Mouse (Mus musculus) ovary, postnatal 14 days (tissue): ENCODE measurements around the gene Nt5m.

ENCODE experiments used
- DNase-seq: peaks from one replicate; pipeline ENCODE4 v3.0.0; 2022; ENCODE audit warnings: low spot score

Nt5m gene

DNA sequence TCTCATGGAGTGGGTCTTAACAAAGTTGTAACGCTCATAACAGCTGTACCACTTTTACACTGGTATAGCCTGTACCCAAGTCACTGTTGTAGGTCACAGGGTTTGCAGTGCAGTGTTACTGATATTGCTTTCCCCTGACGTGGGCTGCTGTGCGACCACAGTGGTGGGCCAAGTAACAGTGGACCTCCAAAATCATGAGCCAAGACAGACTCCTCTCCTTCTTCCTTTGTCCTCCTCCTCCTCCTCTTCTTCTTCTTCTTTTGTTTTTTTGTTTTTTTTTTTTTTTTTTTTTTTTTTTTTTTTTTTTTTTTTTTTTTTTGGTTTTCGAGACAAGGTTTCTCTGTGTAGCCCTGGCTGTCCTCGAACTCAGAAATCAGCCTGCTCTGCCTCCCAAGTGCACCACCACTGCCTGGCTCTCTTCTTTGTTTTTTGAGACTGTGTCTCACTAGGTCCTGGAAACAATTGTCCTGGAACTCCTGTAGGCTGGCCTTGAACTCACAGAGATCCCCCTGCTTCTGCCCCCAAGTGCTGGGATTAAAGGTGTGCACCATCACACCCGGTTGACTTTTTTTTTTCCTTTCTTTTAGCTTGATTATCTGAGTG lies 67.4 kb downstream of the Nt5m start:
- no peak for DNase-seq

DNA sequence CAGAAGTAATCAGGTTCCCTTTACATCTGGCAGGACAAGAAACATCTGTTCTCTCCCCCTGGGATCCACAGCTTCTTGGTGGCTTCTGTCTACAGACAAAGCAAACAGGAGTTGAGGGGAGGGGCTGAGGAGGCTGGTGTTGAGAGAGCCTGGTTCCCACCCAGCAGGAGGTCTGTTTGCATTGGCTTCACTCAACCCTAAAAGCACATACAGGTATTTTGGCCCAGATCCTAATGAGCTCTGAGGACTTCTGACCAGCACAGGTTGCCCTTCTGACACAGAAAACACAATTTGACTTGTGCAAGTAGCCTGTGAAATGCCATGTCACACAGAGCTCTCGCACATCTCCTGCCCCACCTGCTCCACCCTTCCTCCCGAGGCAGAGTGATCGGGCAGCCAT lies 69.2 kb downstream of the Nt5m start:
- DNase-seq, result no peak

DNA sequence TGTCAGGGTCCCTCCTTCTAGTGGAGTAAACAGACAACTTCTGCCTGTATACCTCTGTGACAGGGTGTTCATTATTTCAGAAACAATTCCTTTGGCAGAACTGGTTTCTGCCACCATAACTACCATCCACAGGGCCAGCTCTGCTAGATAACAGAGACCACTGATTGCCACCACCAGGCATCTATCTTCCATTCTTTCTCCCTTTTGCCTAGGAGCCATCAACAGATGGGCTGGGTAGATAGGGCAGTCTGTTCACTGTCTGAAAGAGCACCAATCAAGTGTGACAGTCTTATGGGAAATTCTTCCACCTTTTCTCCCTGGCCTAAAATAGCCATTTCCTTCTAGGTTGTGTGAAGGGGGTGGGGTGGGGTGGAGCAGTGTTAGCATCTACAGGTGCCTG lies 71.3 kb downstream of the Nt5m start:
- no peak for DNase-seq

DNA sequence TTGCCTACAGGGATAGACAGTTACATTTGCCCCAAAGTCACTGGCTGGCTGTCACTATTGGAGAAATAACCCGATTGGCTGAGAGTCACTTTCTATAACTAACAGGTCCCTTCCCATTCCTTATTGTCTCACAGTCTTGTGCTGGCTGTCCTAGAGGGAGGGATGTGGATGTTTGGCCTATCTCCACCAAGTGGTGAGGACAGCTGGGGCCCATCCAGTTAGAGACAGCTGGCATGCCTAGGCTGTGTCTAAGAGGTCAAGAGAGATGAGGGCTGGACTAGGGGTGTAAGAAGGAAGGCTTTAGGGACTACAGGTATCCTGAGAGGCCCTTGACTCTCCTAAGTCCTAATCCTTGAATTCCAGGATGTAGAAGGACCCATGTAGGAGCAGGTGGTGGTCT lies 72.3 kb downstream of the Nt5m start:
- no peak for DNase-seq

DNA sequence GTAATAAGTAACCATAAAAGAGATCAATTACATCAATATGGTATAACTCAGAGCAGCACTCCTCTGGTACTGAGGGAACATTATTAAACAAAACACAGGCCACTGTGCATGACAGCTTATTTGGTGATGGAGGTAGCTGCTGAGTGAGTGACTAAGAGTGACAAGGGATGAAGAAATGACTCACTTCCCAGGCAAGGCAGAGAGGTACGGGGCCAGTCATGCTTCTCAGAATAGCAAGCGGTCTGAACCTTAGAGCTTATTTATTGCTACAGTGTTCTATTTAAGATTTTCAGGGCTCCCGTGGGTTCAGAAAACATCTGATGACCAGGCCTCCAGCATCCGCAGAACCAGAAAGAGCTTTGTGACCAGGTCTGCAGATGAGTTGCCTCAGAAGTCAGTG lies 74.5 kb downstream of the Nt5m start:
- DNase-seq, result no peak

DNA sequence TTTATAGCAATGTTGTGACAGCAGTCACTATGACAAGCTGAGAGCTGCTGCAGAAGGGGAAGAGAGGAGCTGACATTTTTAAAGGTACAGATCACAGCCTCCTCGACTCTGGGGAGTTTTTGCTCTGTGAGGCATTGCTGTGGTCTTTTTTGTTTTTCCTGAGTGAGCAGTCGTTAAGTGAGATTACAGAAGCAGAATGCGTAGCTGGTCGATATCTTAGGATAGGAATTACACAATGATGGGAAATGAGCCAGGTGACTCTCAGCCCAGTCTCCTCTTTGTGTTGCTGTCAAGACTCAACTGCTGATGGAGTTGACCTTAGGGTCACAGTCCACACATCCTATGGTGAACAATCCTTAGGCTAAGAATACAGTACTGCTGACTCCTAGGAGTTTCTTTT lies 78.8 kb downstream of the Nt5m start:
- DNase-seq, result no peak

DNA sequence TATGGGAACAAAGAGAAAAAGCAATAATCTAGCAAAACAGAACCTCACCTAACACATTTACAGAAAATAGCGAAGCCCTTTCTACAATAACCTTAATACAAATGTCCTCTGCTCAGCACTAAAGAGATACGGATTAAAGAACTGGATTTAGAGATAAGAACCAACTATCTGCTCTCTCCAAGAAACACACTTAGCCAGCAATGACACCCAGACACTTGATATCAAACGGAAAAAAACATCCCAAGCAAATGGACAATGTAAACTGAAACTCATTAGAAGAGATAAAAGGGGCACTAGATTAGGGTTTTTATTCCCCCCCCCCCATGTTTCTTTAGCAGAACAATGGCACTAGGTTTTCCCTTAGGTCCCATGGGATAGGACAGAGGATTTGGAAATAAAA lies 80.2 kb downstream of the Nt5m start:
- no peak for DNase-seq

DNA sequence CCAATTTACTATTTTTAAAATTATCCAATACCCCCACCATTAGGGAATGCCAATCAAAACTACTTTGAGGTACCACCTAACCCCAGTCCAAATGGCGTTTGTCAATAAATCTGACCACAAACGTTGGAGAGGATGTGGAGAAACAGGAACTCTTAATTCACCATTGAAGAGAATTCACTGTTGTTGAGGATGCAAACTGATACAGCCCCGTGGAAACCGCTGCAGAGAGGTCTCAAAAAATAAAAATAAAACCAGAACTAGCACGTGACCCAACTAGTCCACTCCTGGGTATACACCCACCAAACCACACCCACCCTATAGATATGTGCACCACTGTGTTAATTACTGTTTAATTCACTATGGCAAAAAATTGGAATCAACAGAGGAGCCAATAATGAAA lies 81.1 kb downstream of the Nt5m start:
- DNase-seq, result no peak

DNA sequence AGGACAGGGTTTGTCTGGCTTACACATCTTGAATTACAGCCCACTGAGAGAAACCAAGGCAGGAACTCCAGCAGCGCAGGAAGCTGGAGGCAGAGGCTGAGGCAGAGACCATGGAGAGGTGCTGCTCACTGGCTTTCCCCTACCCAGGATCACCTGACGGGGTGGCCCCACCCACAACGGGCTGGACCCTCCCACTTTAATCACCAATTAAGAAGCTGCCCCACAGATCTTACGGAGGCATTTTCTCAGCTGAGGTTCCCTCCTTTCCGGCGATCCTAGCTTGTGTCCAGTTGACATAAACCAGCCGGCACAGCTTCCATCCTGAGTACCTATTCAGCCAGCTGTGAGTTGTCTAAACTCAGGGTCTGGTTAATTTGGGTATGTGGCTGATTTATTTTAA lies 82.0 kb downstream of the Nt5m start:
- no peak for DNase-seq

DNA sequence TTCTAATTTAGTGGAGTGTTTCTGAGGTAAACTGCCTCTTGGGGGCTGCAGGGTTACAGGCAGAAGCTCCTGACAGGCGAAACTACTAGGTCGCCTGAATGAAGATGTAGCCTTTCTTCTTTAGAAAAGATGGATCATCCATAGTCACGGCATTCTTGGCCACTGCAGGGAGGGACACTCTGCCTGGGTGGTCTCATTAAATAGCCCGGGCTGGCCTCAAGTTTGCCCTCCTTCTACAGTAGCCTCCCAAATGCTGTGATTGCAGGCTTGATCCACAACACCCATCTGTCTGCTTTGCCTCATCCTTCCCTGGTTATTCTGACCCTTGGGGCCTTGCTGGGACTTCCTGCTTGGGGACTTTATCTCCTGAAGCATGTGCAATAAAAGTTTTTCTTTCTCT lies 90.8 kb downstream of the Nt5m start:
- no peak for DNase-seq
